Comparison of ENCODE assay signal across 16 mouse cellular contexts in the genomic region with DNA sequence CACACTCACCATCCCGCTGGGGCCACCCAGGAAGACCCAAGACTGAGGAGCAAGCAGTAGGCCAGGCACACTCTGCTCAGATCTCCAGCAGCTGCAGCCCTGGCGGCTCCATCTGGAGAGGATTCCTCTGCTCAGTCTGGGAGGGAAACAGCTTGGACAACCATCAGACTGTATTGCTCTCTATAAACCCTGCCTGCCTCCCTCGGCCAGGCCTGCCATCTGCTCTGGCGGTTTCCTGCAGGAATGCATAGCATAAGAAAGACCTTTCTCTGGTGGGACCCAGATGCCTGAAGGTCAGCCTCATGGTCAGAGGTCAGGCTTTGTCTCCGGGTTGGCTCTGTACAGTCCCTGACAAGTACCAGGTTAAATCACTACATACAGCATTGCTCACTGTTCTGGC. TPM values are rescaled to one million over a fixed set of nuclear protein-coding genes. Genes with fewer than 3 reads are reported as not detected.
A peak's percentile ranks its signal among the peaks of the same experiment; 100 is the strongest.
DNase-seq lines count a peak whose midpoint lies in the region; ATAC-seq and TF ChIP-seq lines count a peak whose summit lies in the region.
"Had no signal": no experiment of that assay in that cellular context is flagged by ENCODE, and none has a peak within 500 bp of the region (broad histone marks: within the 10 kb centered on the region; RNA-seq: fewer than 3 reads in every experiment).

No protein-coding gene starts in this region.

- no peak for TF ChIP-seq POLR2A in cerebellum, adult 2 months (IDR thresholded peaks at IDR 0.05; ENCODE audit: borderline replicate concordance, insufficient read depth, low read length)

- H3K27me3 ChIP-seq in cerebellum, adult 2 months (ENCODE audit: control insufficient read depth, insufficient read depth, low read length), result peaks cover 2% of the 10 kb centered on the region; the same call in 1 of the 2 replicates

- no peaks in the 10 kb centered on the region for H3K4me1 ChIP-seq in cerebellum, adult 2 months (ENCODE audit: control insufficient read depth, insufficient read depth, low read length)
- H3K4me1 ChIP-seq: liver, embryonic 15.5 days had no signal

- peak; percentile 10 for DNase-seq in cerebellum, adult 9-11 months
- no peak for DNase-seq in cerebellum, adult 2 months
- peak; percentile 45 to 60 for DNase-seq in right cerebral cortex, postnatal 10 days (ENCODE audit: low spot score in 2 of 2)
- DNase-seq in right cerebral cortex, postnatal 4 days, result no peak
- peak; percentile 67 for DNase-seq in mesoderm, embryonic 11.5 days (ENCODE audit: low read depth, low spot score)
- DNase-seq in retina, postnatal 1 day, result peak; percentile 75
- DNase-seq in heart, adult 9 months (ENCODE audit: low spot score in 2 of 2), result no peak
- DNase-seq: cerebellum, adult 8-10 months; right cerebral cortex, adult 18-20 months had no signal

- WGBS in cerebellum, adult 2 months, result 13% methylated on average over 5 of the region's 5 CpGs

- no peak overlapping the region for H3K27ac ChIP-seq in cerebellum, adult 2 months (ENCODE audit: insufficient read depth, low read length)
- H3K27ac ChIP-seq: embryonic facial prominence, embryonic 15.5 days; kidney, embryonic 15.5 days; liver, embryonic 15.5 days; macrophage had no signal

- TF ChIP-seq CTCF in cerebellum, adult 2 months (IDR thresholded peaks at IDR 0.05; ENCODE audit: borderline replicate concordance, insufficient read depth, low read depth, low read length), result no peak

- no peak for ATAC-seq in erythroid progenitor cell, adult 5-6 weeks (replicated peaks; ENCODE audit: low FRiP score, poor library complexity, severe bottlenecking)

- H3K4me3 ChIP-seq in cerebellum, adult 2 months (replicated peaks; ENCODE audit: insufficient read depth, low read depth, low read length), result no peak overlapping the region
- H3K4me3 ChIP-seq: embryonic facial prominence, embryonic 15.5 days; kidney, embryonic 15.5 days; liver, embryonic 15.5 days had no signal

RNA-seq across cellular contexts. Expression of a gene that starts 19.3 kb away (rescaled TPM):
- 218 TPM in 2 replicates for polyA plus RNA-seq in cerebellum, adult 2 months (2012; rRNA removed)
- not detected in 2 replicates for total RNA-seq in erythroid progenitor cell, adult 5-6 weeks (2015; ENCODE audit: low replicate concordance)
- total RNA-seq in erythroid progenitor cell, adult 5-6 weeks (2017; ENCODE audit: low replicate concordance), result not detected in 2 replicates
- total RNA-seq: hematopoietic stem cell, adult 5-6 weeks had no signal
- polyA plus RNA-seq: liver, embryonic 15.5 days; thymus, postnatal 0 days had no signal

RNA-seq across cellular contexts. Expression of a gene that starts 33.4 kb away (rescaled TPM):
- polyA plus RNA-seq in cerebellum, adult 2 months (2012; rRNA removed), result 7.2 and 7.5 TPM in 2 replicates
- total RNA-seq in erythroid progenitor cell, adult 5-6 weeks (2015; ENCODE audit: low replicate concordance), result 0.84 and 7.2 TPM in 2 replicates
- 4.2 and 6.2 TPM in 2 replicates for total RNA-seq in erythroid progenitor cell, adult 5-6 weeks (2017; ENCODE audit: low replicate concordance)

Comparison
In these comparisons a context has a peak if more than half of its experiments do, and no peak if none do; other contexts are left out.
1. DNase-seq: peak in cerebellum, adult 9-11 months (single experiment), right cerebral cortex, postnatal 10 days (2 of 2), mesoderm, embryonic 11.5 days (single experiment) and retina, postnatal 1 day (single experiment); none in cerebellum, adult 2 months (0 of 2), right cerebral cortex, postnatal 4 days (single experiment) and heart, adult 9 months (0 of 2).